Mouse (Mus musculus) right cerebral cortex, postnatal 25 days (tissue): ENCODE results near the gene Arhgef25.
"Not testable (repeated sequence)": the region's sequence is repeated elsewhere in the genome, so short reads cannot be mapped to it uniquely, and the experiment has no call there.

Experiments
- DNase-seq: peaks from one replicate; pipeline ENCODE4 v3.0.0; 2022

Arhgef25 gene

GRCm38 (mm10) chr10:127203106-127203505 is 13.2 kb upstream of the Arhgef25 start:
- DNase-seq, result no peak

GRCm38 (mm10) chr10:127200279-127200678 is 10.4 kb upstream of the Arhgef25 start:
- no peak for DNase-seq

- no peak for DNase-seq
These were observed 9.6 kb upstream of the Arhgef25 start for GRCm38 (mm10) chr10:127199474-127199873.

GRCm38 (mm10) chr10:127199068-127199467 is 9.2 kb upstream of the Arhgef25 start:
- no peak for DNase-seq

GRCm38 (mm10) chr10:127198492-127198891 is 8.6 kb upstream of the Arhgef25 start:
- DNase-seq, result no peak

GRCm38 (mm10) chr10:127197505-127198110 is 7.7 kb upstream of the Arhgef25 start:
- no peak for DNase-seq

- DNase-seq, result no peak
These were observed 7.2 kb upstream of the Arhgef25 start for GRCm38 (mm10) chr10:127197104-127197503.

- DNase-seq, result peak; percentile 67
These were observed 6.5 kb upstream of the Arhgef25 start for GRCm38 (mm10) chr10:127196392-127196791.

GRCm38 (mm10) chr10:127195328-127196129 is 5.6 kb upstream of the Arhgef25 start, which contains the start of gene Dtx3:
TSS of gene Dtx3 (minus strand) at chr10:127195728.
- DNase-seq, result no peak

- no peak for DNase-seq
These were observed 4.8 kb upstream of the Arhgef25 start for GRCm38 (mm10) chr10:127194428-127195327.

GRCm38 (mm10) chr10:127193011-127193410 is 3.1 kb upstream of the Arhgef25 start:
- no peak for DNase-seq

GRCm38 (mm10) chr10:127192057-127192328 is 2.1 kb upstream of the Arhgef25 start:
- DNase-seq, result not testable (repeated sequence)

- DNase-seq, result no peak
These were observed 1.5 kb upstream of the Arhgef25 start for GRCm38 (mm10) chr10:127191191-127192056.

- no peak for DNase-seq
These were observed 711 bp upstream of the Arhgef25 start for GRCm38 (mm10) chr10:127190398-127191190.

GRCm38 (mm10) chr10:127189116-127189650 is 700 bp downstream of the Arhgef25 start:
- peak; percentile 31 for DNase-seq

GRCm38 (mm10) chr10:127188465-127189115 is 1.3 kb downstream of the Arhgef25 start:
- peak; percentile 66 for DNase-seq

- no peak for DNase-seq
These were observed 1.8 kb downstream of the Arhgef25 start for GRCm38 (mm10) chr10:127188079-127188453.

- DNase-seq, result peak; percentile 72
These were observed 2.4 kb downstream of the Arhgef25 start for GRCm38 (mm10) chr10:127187371-127188078.

- DNase-seq, result no peak
These were observed 3.4 kb downstream of the Arhgef25 start for GRCm38 (mm10) chr10:127186451-127186850.

- DNase-seq, result no peak
These were observed 4.4 kb downstream of the Arhgef25 start for GRCm38 (mm10) chr10:127185506-127185905.
